Mouse (Mus musculus) neural tube, embryonic 10.5 days (tissue): Measurements from ENCODE around the gene Pnpla6.
"Not testable (repeated sequence)": the region's sequence is repeated elsewhere in the genome, so short reads cannot be mapped to it uniquely, and the experiment has no call there.

Experiments
- DNase-seq: peaks from one replicate; pipeline ENCODE4 v3.0.0-alpha.2; 2017; ENCODE audit warnings: low spot score; ENCODE audit errors: extremely low spot score

Gene Pnpla6

DNA sequence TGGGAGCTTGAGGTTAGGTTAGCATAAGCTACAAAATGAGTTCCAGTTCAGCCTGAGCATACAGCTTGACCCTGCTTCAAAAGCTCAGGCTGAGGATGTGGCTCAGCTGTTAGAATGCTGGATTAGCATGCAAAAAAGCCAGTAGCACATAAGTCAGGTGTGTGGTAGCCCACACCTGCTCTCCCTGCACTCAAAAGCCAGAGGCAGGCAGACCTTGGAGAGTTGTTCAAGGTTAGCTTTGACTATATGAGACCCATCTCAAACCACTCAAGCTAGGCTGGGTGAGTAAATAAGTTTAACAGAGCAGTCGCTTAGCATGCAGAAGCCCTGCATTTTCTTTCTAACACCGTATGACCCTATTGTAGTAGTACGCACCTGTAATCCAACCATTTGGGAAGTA, 59.4 kb downstream of the Pnpla6 start:
- DNase-seq, result no peak

GRCm38 (mm10) chr8:3576211-3576960, 61.2 kb downstream of the Pnpla6 start:
- DNase-seq, result no peak

DNA sequence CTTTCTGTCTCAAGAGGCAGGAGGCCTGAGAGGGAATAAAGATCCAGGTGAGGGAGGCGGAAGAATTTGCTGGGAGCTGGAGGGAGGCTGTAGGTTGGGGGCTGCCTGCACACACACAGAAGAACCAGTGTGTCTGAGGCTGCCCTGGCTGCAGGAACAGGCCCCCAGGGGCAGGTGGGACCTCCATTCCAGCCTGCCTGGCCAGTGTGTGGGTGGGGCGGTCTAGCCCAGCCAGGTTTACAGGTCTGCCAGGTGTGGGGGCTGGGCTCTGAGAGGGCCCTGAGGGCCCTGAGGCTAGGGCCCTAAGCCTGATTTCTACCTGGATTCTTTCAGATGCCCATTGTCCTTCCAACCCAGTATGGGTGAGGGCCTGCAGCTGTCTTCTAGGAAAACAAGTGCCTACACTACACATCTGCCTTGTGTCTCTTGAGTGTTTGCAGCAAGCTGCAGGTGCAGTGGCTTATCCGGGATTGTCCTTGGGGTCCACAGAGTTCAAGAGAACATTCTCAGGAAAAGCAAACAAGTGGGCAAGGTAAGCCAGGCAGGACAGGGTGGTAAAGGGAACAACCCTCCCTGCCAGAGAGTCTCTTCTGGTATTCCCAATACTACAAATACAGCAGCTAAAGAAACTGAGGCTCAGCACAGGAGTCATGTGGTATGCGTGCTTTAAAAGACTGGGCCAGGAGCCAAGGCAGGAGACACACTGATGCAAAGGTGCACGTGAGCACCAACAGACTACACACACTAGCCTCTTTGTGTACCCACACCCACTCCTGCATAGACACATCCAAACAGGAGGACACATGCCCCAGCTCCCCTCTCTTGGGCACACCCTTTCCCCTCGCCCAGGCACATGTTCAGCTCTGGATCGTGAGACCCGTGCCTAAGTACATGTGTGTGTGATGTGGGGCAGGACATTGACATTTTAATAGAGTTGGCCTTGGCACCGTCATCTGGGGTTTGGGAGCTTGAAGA, 64.5 kb downstream of the Pnpla6 start:
- DNase-seq, result no peak

GRCm38 (mm10) chr8:3581961-3582360, 66.8 kb downstream of the Pnpla6 start:
- DNase-seq, result not testable (repeated sequence)

DNA sequence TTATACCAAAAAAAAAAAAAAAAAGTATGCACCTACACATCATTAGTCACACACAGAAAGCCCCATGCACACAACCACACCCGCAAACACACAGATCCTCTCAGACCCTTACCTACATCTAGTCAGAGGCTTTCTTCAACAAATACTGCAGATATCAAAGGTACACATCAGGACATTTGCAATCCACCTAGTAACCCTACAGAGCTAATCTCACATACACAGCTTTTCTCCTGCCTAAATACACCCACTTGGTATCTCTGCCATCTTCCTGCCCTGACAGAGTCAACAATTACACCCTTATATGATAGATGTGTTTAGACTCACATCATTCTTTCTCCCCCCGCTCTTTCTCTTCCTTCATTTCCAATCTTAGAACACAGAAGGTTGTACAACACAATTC, 71.3 kb downstream of the Pnpla6 start:
- DNase-seq, result no peak

GRCm38 (mm10) chr8:3586993-3587390, 71.8 kb downstream of the Pnpla6 start, which contains the start of gene Camsap3:
Camsap3 (plus strand) TSS chr8:3587293.
- no peak for DNase-seq

- peak; percentile 65 for DNase-seq
Measured at GRCm38 (mm10) chr8:3587391-3588257, 72.4 kb downstream of the Pnpla6 start.

DNA sequence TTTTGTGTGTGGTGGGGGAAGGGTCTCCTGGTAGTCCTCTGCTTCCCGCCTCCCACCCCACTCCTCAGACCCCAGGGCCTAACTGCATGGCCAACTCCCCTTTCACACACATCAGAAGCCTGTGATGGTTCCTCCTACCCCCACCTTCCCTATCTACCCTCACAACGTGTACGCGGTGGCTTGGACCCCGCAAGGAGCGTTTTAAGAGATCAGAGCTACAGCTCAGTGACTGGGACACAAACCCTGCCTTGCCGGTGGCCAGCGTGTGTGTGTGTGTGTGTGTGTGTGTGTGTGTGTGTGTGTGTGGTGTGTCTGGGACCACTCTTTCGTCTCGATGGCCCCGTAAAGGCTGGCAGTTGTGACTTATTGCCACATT, 73.1 kb downstream of the Pnpla6 start:
- peak; percentile 32 for DNase-seq

DNA sequence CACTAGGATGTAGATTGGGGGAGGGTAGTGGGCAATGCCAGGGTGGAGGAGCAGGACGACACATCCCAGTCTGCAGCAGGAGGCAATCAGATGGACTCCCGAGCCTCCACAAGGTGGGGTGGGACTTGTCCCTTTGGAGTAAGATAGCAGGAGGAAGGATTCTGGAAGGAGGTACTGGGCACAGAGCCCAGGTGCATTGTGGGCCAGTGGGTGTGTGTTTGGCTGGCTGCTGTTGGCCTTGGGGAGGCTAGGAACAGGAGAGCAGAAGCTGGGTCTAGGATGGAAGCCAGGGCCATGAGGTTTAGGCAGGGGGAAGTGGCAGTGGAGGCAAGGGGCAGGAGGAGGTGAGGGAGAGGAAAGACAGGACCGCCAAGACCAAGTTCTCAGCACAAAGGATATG, 78.3 kb downstream of the Pnpla6 start:
- DNase-seq, result no peak
